Mouse (Mus musculus) MEL (cell line): ENCODE data around the gene Tgfb1.

Experiments
- CHD1 ChIP-seq: IDR thresholded peaks from 2 replicates; pipeline ENCODE4 v1.6.1; 2012; ENCODE audit warnings: low read depth, mild to moderate bottlenecking, inconsistent platforms, low read length, improper control_type of control experiment
- CTCF ChIP-seq, 3 experiments: IDR thresholded peaks in 2 of 3; conservative IDR thresholded peaks in 1 of 3; 2 replicates each; pipeline ENCODE4 v1.5.1; 2011 to 2012; ENCODE audit warnings: low read length in 3 of 3, low read depth in 2 of 3, mild to moderate bottlenecking in 2 of 3, improper control_type of control experiment in 1 of 3, inconsistent platforms in 1 of 3, mixed read lengths in 1 of 3, moderate library complexity in 1 of 3; ENCODE audit not compliant: control insufficient read depth in 1 of 3, insufficient read depth in 1 of 3, poor library complexity in 1 of 3, severe bottlenecking in 1 of 3
- JUND ChIP-seq: IDR thresholded peaks from 2 replicates; pipeline ENCODE4 v1.6.1; 2011; ENCODE audit warnings: low read depth, mild to moderate bottlenecking, improper control_type of control experiment, low read length
- MAFK ChIP-seq: IDR thresholded peaks from 2 replicates; pipeline ENCODE4 v1.6.1; 2011; ENCODE audit warnings: low read depth, mild to moderate bottlenecking, low read length, improper control_type of control experiment, borderline replicate concordance
- MXI1 ChIP-seq: IDR thresholded peaks from 2 replicates; pipeline ENCODE4 v1.6.1; 2011; ENCODE audit warnings: mild to moderate bottlenecking, low read depth, low read length, improper control_type of control experiment
- MYC ChIP-seq: IDR thresholded peaks from 2 replicates; pipeline ENCODE4 v1.6.1; 2011; ENCODE audit warnings: low read depth, mild to moderate bottlenecking, low read length, improper control_type of control experiment, moderate library complexity
- NRF1 ChIP-seq: IDR thresholded peaks from 2 replicates; pipeline ENCODE4 v1.6.1; 2014; ENCODE audit warnings: low read depth, mild to moderate bottlenecking, inconsistent platforms, low read length, improper control_type of control experiment, moderate library complexity; ENCODE audit not compliant: poor library complexity, insufficient read depth, severe bottlenecking
- POLR2A ChIP-seq, 2 experiments: IDR thresholded peaks; 2 replicates each; pipeline ENCODE4 v1.6.1; 2011 to 2012; ENCODE audit warnings: low read length in 2 of 2, mild to moderate bottlenecking in 2 of 2, control low read depth in 1 of 2, improper control_type of control experiment in 1 of 2, low read depth in 1 of 2, moderate library complexity in 1 of 2; ENCODE audit not compliant: control insufficient read depth in 1 of 2, insufficient read depth in 1 of 2, poor library complexity in 1 of 2
- POLR2AphosphoS2 ChIP-seq: IDR thresholded peaks from 2 replicates; pipeline ENCODE4 v1.6.1; 2011; ENCODE audit warnings: low read length, improper control_type of control experiment
- POLR2AphosphoS5 ChIP-seq: IDR thresholded peaks from 2 replicates; pipeline ENCODE4 v1.6.1; 2012; ENCODE audit warnings: low read depth, borderline replicate concordance, mild to moderate bottlenecking, inconsistent platforms, low read length, moderate library complexity, mixed read lengths
- SMC3 ChIP-seq: IDR thresholded peaks from 2 replicates; pipeline ENCODE4 v1.6.1; 2011; ENCODE audit warnings: low read depth, low read length, improper control_type of control experiment
- USF1 ChIP-seq: IDR thresholded peaks from 2 replicates; pipeline ENCODE4 v1.6.1; 2014; ENCODE audit warnings: low read depth, mild to moderate bottlenecking, inconsistent platforms, low read length, improper control_type of control experiment, moderate library complexity
- USF2 ChIP-seq, 2 experiments: IDR thresholded peaks; 2 replicates each; pipeline ENCODE4 v1.6.1; 2011 to 2012; ENCODE audit warnings: improper control_type of control experiment in 2 of 2, low read length in 2 of 2, borderline replicate concordance in 1 of 2, inconsistent platforms in 1 of 2, low read depth in 1 of 2, mild to moderate bottlenecking in 1 of 2; ENCODE audit not compliant: insufficient read depth in 1 of 2

GRCm38 (mm10) chr7:25746844-25747243, 60.0 kb downstream of the Tgfb1 start:
- TF ChIP-seq POLR2A (IDR thresholded peaks at IDR 0.05; ENCODE audit: control insufficient read depth in 1 of 2, insufficient read depth in 1 of 2, low read depth in 1 of 2, low read length in 2 of 2, poor library complexity in 1 of 2) (no peak), USF1 (no peak), SMC3 (no peak), MXI1 (no peak), CTCF (IDR thresholded peaks at IDR 0.05 in 2 of 3, conservative IDR thresholded peaks at IDR 0.05 in 1 of 3; ENCODE audit: control insufficient read depth in 1 of 3, insufficient read depth in 1 of 3, low read depth in 2 of 3, low read length in 3 of 3, poor library complexity in 1 of 3, severe bottlenecking in 1 of 3) (no peak), POLR2AphosphoS2 (no peak), MAFK (no peak), JUND (no peak), CHD1 (no peak), POLR2AphosphoS5 (no peak), MYC (no peak), NRF1 (no peak), USF2 (IDR thresholded peaks at IDR 0.05; ENCODE audit: borderline replicate concordance in 1 of 2, insufficient read depth in 1 of 2, low read depth in 1 of 2, low read length in 2 of 2) (no peak)
